Mouse (Mus musculus): ENCODE data around the gene Tmem265. TPM values are rescaled to one million over a fixed set of nuclear protein-coding genes. Genes with fewer than 3 reads are reported as not detected.

The Tmem265 gene
- total RNA-seq, 4 experiments from 2014 or later, result not detected

DNA sequence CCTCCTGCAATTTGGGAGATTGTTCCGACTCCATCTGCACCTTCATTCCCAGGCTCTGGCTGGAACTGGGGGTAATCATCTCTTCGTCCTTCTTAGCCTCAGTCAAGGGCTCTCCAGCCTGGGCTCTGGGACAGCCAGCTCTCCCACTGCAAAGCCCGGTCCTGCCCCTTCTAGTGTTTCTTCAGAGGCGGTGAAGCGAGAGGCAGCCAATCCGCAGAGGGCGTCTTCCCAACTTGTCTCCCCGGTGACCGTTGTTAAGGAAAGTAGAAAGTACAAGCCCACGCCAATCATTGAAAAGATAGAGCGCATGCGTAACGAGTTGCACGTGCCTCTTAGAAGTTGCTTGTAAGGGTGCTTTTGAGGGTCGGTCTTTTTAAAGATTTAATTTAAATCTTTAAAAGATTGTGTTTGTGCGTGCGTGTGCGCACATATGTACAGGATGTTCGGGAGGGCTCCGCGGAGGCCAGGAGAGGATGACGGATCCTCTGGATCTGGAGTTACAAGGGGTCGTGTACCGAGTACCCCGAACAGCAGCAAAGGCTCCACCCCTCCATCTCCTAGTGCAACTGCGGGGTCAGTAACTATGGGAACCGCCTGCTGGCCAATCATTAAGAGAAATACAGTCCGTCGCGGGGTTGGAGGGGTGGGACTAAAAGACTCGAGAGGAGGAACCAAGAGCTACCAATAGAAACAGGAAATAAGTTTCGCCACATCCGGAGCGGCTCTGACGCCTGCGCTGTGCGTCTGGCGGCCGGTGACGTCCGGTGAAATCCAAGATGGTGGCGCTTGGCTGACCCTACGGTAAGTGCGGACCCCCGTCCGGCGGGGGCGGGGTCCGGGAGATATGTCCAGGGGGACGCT lies 27.1 kb downstream of the Tmem265 start, which contains the start of the genes Ccdc189 and Rnf40:
Ccdc189 (minus strand) TSS at position 585 of the 861 bp plus-strand sequence.
Rnf40 (plus strand) TSS at position 757 of the 861 bp plus-strand sequence.
- DNase-seq (ENCODE audit: low spot score), result peak; percentile 96

- no peak for DNase-seq (ENCODE audit: low spot score)
These were observed 27.7 kb downstream of the Tmem265 start for GRCm38 (mm10) chr7:127588901-127589300.

- no peak for DNase-seq (ENCODE audit: low spot score)
These were observed 28.4 kb downstream of the Tmem265 start for GRCm38 (mm10) chr7:127589637-127590036.

DNA sequence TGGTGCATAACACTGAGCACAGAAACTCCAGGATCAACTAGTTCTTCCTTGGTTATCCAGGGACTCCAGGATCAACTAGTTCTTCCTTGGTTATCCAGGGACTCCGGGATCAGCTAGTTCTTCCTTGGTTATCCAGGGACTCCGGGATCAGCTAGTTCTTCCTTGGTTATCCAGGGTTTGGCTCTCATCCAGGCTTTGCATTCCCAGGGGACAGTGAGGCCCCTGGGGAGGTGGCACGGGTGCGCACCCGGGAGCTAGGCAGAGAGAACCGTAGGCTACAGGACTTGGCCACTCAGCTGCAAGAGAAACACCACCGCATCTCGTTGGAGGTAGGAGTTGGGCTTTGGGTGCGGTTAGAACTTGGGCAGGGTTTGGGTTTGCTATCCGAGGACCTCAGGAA lies 29.9 kb downstream of the Tmem265 start:
- DNase-seq (ENCODE audit: low spot score), result no peak

DNA sequence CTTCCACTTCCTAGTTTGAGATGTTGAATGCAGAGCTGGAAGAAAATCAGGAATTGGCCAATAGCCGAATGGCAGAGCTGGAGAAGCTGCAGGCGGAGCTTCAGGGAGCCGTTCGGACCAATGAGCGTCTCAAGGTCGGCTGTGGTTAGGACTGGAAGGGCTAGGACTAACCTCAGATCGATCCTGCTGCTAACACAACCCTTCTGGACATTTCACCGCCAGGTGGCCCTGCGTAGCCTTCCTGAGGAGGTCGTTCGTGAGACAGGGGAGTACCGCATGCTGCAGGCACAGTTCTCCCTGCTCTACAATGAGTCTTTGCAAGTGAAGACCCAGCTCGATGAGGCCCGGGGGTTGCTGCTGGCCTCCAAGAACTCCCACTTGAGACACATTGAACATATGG lies 31.4 kb downstream of the Tmem265 start:
- DNase-seq (ENCODE audit: low spot score), result no peak

DNA sequence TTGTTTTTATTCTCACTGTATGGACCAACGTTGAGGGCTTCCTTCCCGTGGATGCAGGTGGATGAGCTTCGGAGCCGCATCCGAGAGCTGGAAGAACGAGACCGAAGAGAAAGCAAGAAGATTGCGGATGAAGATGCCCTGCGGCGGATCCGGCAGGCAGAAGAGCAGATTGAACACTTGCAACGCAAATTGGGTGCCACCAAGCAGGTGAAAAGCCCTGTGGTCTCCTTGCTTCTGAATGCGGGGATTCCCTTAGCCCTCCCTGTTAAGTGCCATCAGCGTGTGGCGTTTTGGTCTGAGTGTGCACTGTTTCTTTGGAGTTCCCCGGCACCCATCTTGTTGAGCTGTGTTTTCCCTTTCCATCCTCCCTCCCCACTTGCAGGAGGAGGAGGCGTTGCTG lies 35.6 kb downstream of the Tmem265 start:
- DNase-seq (ENCODE audit: low spot score), result no peak

GRCm38 (mm10) chr7:127600612-127601011 lies 39.4 kb downstream of the Tmem265 start:
- DNase-seq (ENCODE audit: low spot score), result no peak

GRCm38 (mm10) chr7:127601735-127602134 lies 40.5 kb downstream of the Tmem265 start:
- DNase-seq (ENCODE audit: low spot score), result no peak

DNA sequence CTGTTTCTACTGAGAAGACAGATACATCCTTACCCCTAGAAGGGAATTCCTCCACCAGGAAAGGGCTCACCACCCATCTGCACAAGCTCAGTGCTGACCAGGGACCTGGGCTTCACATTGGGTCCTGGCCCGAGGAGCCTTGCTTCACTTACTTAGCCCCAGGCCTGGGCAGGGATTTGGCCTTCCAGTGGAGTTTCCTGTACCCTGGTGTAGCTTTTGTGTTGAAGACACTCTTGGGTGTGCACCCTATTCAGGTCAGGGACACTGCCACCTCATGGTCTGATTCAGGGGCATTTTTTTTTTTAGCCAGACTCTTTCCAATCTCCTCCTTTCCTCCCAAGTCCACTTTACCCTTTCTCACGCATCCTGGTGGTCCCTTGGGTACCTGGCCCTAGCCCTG lies 41.7 kb downstream of the Tmem265 start:
- DNase-seq (ENCODE audit: low spot score), result no peak

DNA sequence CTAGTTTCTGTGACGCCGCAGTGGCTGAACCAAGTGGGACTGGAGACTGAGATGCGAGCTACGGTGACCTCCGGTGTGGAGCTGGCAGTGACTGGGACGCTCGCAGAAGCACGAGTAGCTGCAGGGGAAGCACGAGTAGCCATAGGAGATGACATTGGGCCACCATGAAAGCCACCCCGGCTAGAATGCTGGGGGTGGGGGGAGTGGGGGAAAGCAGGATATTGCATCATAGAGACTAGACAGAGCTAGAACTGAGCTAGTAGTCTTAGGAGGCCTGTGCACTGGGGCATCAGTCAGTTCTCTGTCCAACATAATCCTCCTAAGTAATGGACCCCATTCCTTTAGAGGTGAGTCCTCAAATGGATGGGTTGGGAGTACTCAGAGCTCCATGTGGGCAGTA lies 43.1 kb downstream of the Tmem265 start:
- DNase-seq (ENCODE audit: low spot score), result no peak

- no peak for DNase-seq (ENCODE audit: low spot score)
These were observed 46.0 kb downstream of the Tmem265 start for GRCm38 (mm10) chr7:127607150-127607549.

DNA sequence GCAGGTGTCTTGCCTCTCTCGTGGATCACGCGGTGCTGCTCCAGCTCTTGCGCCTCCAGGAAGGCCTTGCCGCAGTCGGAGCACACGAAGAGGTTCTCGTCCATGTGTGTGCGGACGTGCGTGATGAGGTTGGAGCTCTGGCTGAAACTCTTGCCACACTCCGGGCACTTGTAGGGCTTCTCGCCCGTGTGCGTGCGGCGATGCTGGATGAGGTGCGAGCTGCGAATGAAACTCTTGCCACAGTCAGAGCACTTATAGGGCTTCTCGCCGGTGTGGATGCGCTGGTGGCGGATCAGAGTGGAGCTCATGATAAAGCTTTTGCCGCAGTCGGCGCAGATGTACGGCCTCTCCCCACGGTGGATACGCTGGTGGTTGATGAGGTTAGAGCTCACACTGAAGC lies 49.8 kb downstream of the Tmem265 start:
- DNase-seq (ENCODE audit: low spot score), result no peak

GRCm38 (mm10) chr7:127611561-127611960 lies 50.4 kb downstream of the Tmem265 start:
- no peak for DNase-seq (ENCODE audit: low spot score)

DNA sequence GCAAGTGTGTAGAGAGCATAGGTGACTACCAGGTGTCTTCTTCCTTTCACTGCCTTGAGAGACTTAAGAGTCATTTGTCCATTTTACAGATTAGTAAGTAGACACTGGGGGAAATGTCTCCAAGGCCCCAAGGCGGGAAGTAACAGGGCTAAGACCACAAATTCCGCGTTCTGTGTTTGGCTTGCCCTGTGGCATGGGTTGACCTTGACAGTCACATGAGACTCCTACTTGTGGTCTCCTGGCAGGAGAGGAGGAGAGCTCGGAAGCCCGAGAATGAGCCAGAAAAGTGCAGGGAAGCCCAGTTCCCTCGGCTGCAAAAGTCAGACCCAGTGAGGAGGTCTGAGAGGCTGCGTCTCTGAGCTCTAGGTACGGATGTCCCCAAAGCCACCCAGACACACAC lies 52.3 kb downstream of the Tmem265 start:
- no peak for DNase-seq (ENCODE audit: low spot score)

DNA sequence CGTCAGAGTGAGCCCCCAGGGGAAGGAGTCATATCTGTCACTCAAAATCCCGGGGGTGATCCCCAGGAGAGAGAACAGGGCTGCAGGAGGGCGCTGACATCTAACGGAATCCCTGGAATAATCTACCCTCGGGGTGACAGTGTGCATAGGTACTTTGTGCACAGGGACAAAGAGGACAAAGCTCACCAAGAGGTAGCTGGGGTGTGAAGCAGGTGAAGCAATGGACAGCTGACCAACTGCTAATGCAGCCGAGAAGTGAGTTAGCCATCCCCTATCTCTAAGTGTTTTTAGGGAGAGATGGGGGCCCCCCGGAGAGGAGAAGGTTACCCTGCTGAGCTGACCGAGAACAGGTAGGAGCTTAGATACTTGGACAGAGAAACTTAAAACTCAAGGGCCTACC lies 52.9 kb downstream of the Tmem265 start:
- DNase-seq (ENCODE audit: low spot score), result no peak

GRCm38 (mm10) chr7:127614511-127614890 lies 53.3 kb downstream of the Tmem265 start:
- no peak for DNase-seq (ENCODE audit: low spot score)

GRCm38 (mm10) chr7:127614891-127615843 lies 54.0 kb downstream of the Tmem265 start, which contains the start of gene Zfp629:
Gene Zfp629, minus strand, starts transcription at chr7:127615797.
- DNase-seq (ENCODE audit: low spot score), result peak; percentile 78

DNA sequence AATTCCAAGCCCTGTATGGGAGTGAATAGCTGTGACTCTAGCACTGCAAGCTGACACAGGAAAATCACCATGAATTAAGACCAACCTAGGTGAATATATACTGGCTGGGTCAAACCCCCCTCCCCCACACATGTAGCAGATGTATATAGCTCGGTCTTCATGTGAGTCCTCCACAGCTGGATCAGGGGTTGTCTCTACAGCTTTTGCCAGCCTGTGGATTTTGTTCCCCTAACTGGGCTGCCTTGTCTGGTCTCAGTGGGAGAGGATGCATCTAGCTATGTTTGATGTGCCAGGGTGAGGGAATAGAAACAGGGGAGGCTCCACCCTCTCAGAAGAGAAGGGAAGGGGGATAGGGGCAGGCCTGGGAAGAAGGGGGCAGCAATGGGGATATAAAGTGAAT lies 55.1 kb downstream of the Tmem265 start:
- no peak for DNase-seq (ENCODE audit: low spot score)
